Mouse (Mus musculus): Measurements from ENCODE around the gene Fgf12.
A peak's percentile ranks its signal among the peaks of the same experiment; 100 is the strongest.

The Fgf12 gene

GRCm38 (mm10) chr16:28479022-28479421, 273.8 kb downstream of the Fgf12 start:
- no peak for DNase-seq (ENCODE audit: low read depth, low spot score)

GRCm38 (mm10) chr16:28476651-28477050, 276.2 kb downstream of the Fgf12 start:
- no peak for DNase-seq (ENCODE audit: low read depth, low spot score)

- no peak for DNase-seq (ENCODE audit: low read depth, low spot score)
These were observed 277.3 kb downstream of the Fgf12 start for GRCm38 (mm10) chr16:28475553-28475952.

GRCm38 (mm10) chr16:28454821-28455220, 298.0 kb downstream of the Fgf12 start:
- no peak for DNase-seq (ENCODE audit: low read depth, low spot score)

- DNase-seq (ENCODE audit: low read depth, low spot score), result no peak
These were observed 305.8 kb downstream of the Fgf12 start for GRCm38 (mm10) chr16:28447114-28447455.

- no peak for DNase-seq (ENCODE audit: low read depth, low spot score)
These were observed 306.3 kb downstream of the Fgf12 start for GRCm38 (mm10) chr16:28446334-28447113.

GRCm38 (mm10) chr16:28445800-28446333, 307.0 kb downstream of the Fgf12 start:
- DNase-seq (ENCODE audit: low read depth, low spot score), result no peak

GRCm38 (mm10) chr16:28444993-28445799, 307.7 kb downstream of the Fgf12 start:
- no peak for DNase-seq (ENCODE audit: low read depth, low spot score)

GRCm38 (mm10) chr16:28421617-28422016, 331.3 kb downstream of the Fgf12 start:
- no peak for DNase-seq (ENCODE audit: low read depth, low spot score)

- no peak for DNase-seq (ENCODE audit: low read depth, low spot score)
These were observed 333.1 kb downstream of the Fgf12 start for GRCm38 (mm10) chr16:28419693-28420299.

GRCm38 (mm10) chr16:28411210-28411817, 341.6 kb downstream of the Fgf12 start:
- no peak for DNase-seq (ENCODE audit: low read depth, low spot score)

GRCm38 (mm10) chr16:28408294-28408693, 344.6 kb downstream of the Fgf12 start:
- DNase-seq (ENCODE audit: low read depth, low spot score), result no peak

- DNase-seq (ENCODE audit: low read depth, low spot score), result no peak
These were observed 345.0 kb downstream of the Fgf12 start for GRCm38 (mm10) chr16:28407892-28408291.

GRCm38 (mm10) chr16:28404156-28404555, 348.7 kb downstream of the Fgf12 start:
- no peak for DNase-seq (ENCODE audit: low read depth, low spot score)

GRCm38 (mm10) chr16:28402701-28403100, 350.2 kb downstream of the Fgf12 start:
- peak; percentile 4 for DNase-seq (ENCODE audit: low read depth, low spot score)

- DNase-seq (ENCODE audit: low read depth, low spot score), result no peak
These were observed 361.6 kb downstream of the Fgf12 start for GRCm38 (mm10) chr16:28391283-28391682.

- no peak for DNase-seq (ENCODE audit: low read depth, low spot score)
These were observed 363.8 kb downstream of the Fgf12 start for GRCm38 (mm10) chr16:28389114-28389513.

GRCm38 (mm10) chr16:28374790-28375189, 378.1 kb downstream of the Fgf12 start:
- DNase-seq (ENCODE audit: low read depth, low spot score), result no peak

- no peak for DNase-seq (ENCODE audit: low read depth, low spot score)
These were observed 379.6 kb downstream of the Fgf12 start for GRCm38 (mm10) chr16:28373311-28373710.

- DNase-seq (ENCODE audit: low read depth, low spot score), result no peak
These were observed 402.2 kb downstream of the Fgf12 start for GRCm38 (mm10) chr16:28350624-28351023.

- no peak for DNase-seq (ENCODE audit: low read depth, low spot score)
These were observed 407.5 kb downstream of the Fgf12 start for GRCm38 (mm10) chr16:28345323-28345722.

GRCm38 (mm10) chr16:28337930-28338329, 414.9 kb downstream of the Fgf12 start:
- no peak for DNase-seq (ENCODE audit: low read depth, low spot score)

Data from retina, adult 2 months (tissue).